Mouse (Mus musculus): ENCODE measurements around the gene Actn4. TPM values are rescaled to one million over a fixed set of nuclear protein-coding genes. Genes with fewer than 3 reads are reported as not detected.
"Not testable (repeated sequence)": the region's sequence is repeated elsewhere in the genome, so short reads cannot be mapped to it uniquely, and the experiment has no call there.

Actn4 gene
- polyA plus RNA-seq, 1 experiment from 2014 or later, result 166 TPM

- H3K9me3 ChIP-seq (replicated peaks), result no peaks in the 10 kb centered on the region
- H3K4me1 ChIP-seq, result peaks cover 28% of the 10 kb centered on the region
- no peak overlapping the region for H3K9ac ChIP-seq
- H3K4me2 ChIP-seq, result no peak overlapping the region
- peak; percentile 21; the same call in 1 of the 2 replicates for ATAC-seq
- H3K27me3 ChIP-seq (replicated peaks), result peaks cover 22% of the 10 kb centered on the region
- 58% methylated on average over 7 of the region's 7 CpGs for WGBS (ENCODE audit: insufficient replicate concordance)
- H3K4me3 ChIP-seq, result no peak overlapping the region
- H3K36me3 ChIP-seq, result peaks cover 76% of the 10 kb centered on the region
- 0 out of 2 replicates have a peak overlapping the region, but pooled peaks have one; percentile 17 for H3K27ac ChIP-seq
Measured at GRCm38 (mm10) chr7:28893643-28894265, 68.4 kb downstream of the Actn4 start.

GRCm38 (mm10) chr7:28892601-28893000 lies 69.5 kb downstream of the Actn4 start:
- H3K4me1 ChIP-seq, result peaks cover 32% of the 10 kb centered on the region
- H3K4me3 ChIP-seq, result no peak overlapping the region
- no peak overlapping the region for H3K9ac ChIP-seq
- no peak overlapping the region for H3K4me2 ChIP-seq
- peaks cover 65% of the 10 kb centered on the region for H3K36me3 ChIP-seq
- H3K27me3 ChIP-seq (replicated peaks), result peaks cover 33% of the 10 kb centered on the region
- H3K27ac ChIP-seq, result no peak overlapping the region
- no peaks in the 10 kb centered on the region for H3K9me3 ChIP-seq (replicated peaks)
- WGBS (ENCODE audit: insufficient replicate concordance), result 92% methylated on average over 17 of the region's 17 CpGs
- no peak for ATAC-seq

- Histone ChIP-seq H3K4me1 (peaks cover 9% of the 10 kb centered on the region), H3K4me2 (peak overlapping the region; percentile 46), H3K36me3 (peaks cover 26% of the 10 kb centered on the region), H3K27ac (no peak overlapping the region), H3K27me3 (replicated peaks) (peaks cover 61% of the 10 kb centered on the region), H3K9ac (0 out of 2 replicates have a peak overlapping the region, but pooled peaks have one; percentile 5), H3K9me3 (replicated peaks) (no peaks in the 10 kb centered on the region), H3K4me3 (peak overlapping the region; percentile 24)
- ATAC-seq, result no peak
- WGBS (ENCODE audit: insufficient replicate concordance), result 8% methylated on average over 27 of the region's 27 CpGs
Measured at GRCm38 (mm10) chr7:28888701-28889161, 73.4 kb downstream of the Actn4 start.

GRCm38 (mm10) chr7:28886486-28886885 lies 75.7 kb downstream of the Actn4 start:
- Histone ChIP-seq H3K4me1 (peaks cover 8% of the 10 kb centered on the region), H3K9me3 (replicated peaks) (no peaks in the 10 kb centered on the region), H3K9ac (no peak overlapping the region), H3K36me3 (peaks cover 5% of the 10 kb centered on the region), H3K4me2 (no peak overlapping the region), H3K27me3 (replicated peaks) (peaks cover 61% of the 10 kb centered on the region), H3K4me3 (no peak overlapping the region), H3K27ac (no peak overlapping the region)
- ATAC-seq, result 0 out of 2 replicates have a peak, but pooled peaks have one; percentile 35
- 21% methylated on average over 14 of the region's 14 CpGs for WGBS (ENCODE audit: insufficient replicate concordance)

GRCm38 (mm10) chr7:28883704-28884103 lies 78.4 kb downstream of the Actn4 start:
- ATAC-seq; H3K9ac ChIP-seq; H3K36me3 ChIP-seq; H3K27ac ChIP-seq; H3K9me3 ChIP-seq (replicated peaks); H3K4me2 ChIP-seq; H3K4me3 ChIP-seq: not testable (repeated sequence)
- 67% methylated on average over 4 of the region's 4 CpGs for WGBS (ENCODE audit: insufficient replicate concordance)
- Histone ChIP-seq H3K4me1 (peaks cover 12% of the 10 kb centered on the region), H3K27me3 (replicated peaks) (peaks cover 39% of the 10 kb centered on the region)

GRCm38 (mm10) chr7:28883039-28883438 lies 79.1 kb downstream of the Actn4 start:
- peaks cover 15% of the 10 kb centered on the region for H3K4me1 ChIP-seq
- no peaks in the 10 kb centered on the region for H3K9me3 ChIP-seq (replicated peaks)
- H3K27me3 ChIP-seq (replicated peaks), result peaks cover 32% of the 10 kb centered on the region
- no peak overlapping the region for H3K4me3 ChIP-seq
- 66% methylated on average over 11 of the region's 11 CpGs for WGBS (ENCODE audit: insufficient replicate concordance)
- no peak overlapping the region for H3K27ac ChIP-seq
- H3K4me2 ChIP-seq, result no peak overlapping the region
- ATAC-seq, result no peak
- H3K36me3 ChIP-seq, result no peaks in the 10 kb centered on the region
- no peak overlapping the region for H3K9ac ChIP-seq

GRCm38 (mm10) chr7:28881199-28881598 lies 80.9 kb downstream of the Actn4 start, which contains the start of gene Capn12:
Gene Capn12, plus strand, starts transcription at chr7:28881422.
- H3K4me1 ChIP-seq, result peaks cover 34% of the 10 kb centered on the region
- ATAC-seq, result no peak
- H3K9me3 ChIP-seq (replicated peaks), result no peaks in the 10 kb centered on the region
- no peak within 1 kb of the TSS for H3K4me3 ChIP-seq
- H3K9ac ChIP-seq, result no peak within 1 kb of the TSS
- no peaks in the 10 kb centered on the region for H3K36me3 ChIP-seq
- peaks cover 14% of the 10 kb centered on the region for H3K27me3 ChIP-seq (replicated peaks)
- H3K27ac ChIP-seq, result 0 out of 2 replicates have a peak within 1 kb of the TSS, but pooled peaks have one; percentile 39
- no peak within 1 kb of the TSS for H3K4me2 ChIP-seq
- 50% methylated on average over 13 of the region's 13 CpGs for WGBS (ENCODE audit: insufficient replicate concordance)

GRCm38 (mm10) chr7:28880554-28880953 lies 81.6 kb downstream of the Actn4 start:
- Histone ChIP-seq H3K4me1 (peaks cover 39% of the 10 kb centered on the region), H3K9me3 (replicated peaks) (no peaks in the 10 kb centered on the region), H3K27me3 (replicated peaks) (peaks cover 7% of the 10 kb centered on the region; the same call in 1 of the 2 replicates), H3K4me2 (no peak overlapping the region), H3K27ac (no peak overlapping the region), H3K9ac (no peak overlapping the region), H3K36me3 (no peaks in the 10 kb centered on the region), H3K4me3 (no peak overlapping the region)
- 81% methylated on average over 10 of the region's 10 CpGs for WGBS (ENCODE audit: insufficient replicate concordance)
- ATAC-seq, result no peak

- Histone ChIP-seq H3K27me3 (replicated peaks) (no peaks in the 10 kb centered on the region; the same call in 1 of the 2 replicates), H3K36me3 (no peaks in the 10 kb centered on the region), H3K4me1 (peaks cover 39% of the 10 kb centered on the region), H3K27ac (no peak overlapping the region), H3K9me3 (replicated peaks) (no peaks in the 10 kb centered on the region), H3K4me3 (no peak overlapping the region), H3K9ac (no peak overlapping the region), H3K4me2 (no peak overlapping the region)
- ATAC-seq, result no peak
- WGBS (ENCODE audit: insufficient replicate concordance), result 66% methylated on average over 7 of the region's 7 CpGs
Measured at GRCm38 (mm10) chr7:28879606-28880005, 82.5 kb downstream of the Actn4 start.

GRCm38 (mm10) chr7:28877856-28878255 lies 84.3 kb downstream of the Actn4 start:
- Histone ChIP-seq H3K27me3 (replicated peaks) (peaks cover 5% of the 10 kb centered on the region; the same call in 1 of the 2 replicates), H3K4me3 (no peak overlapping the region), H3K9ac (peak overlapping the region; percentile 47; the same call in 1 of the 2 replicates), H3K36me3 (no peaks in the 10 kb centered on the region), H3K4me2 (peak overlapping the region; percentile 41), H3K27ac (peak overlapping the region; percentile 91), H3K9me3 (replicated peaks) (no peaks in the 10 kb centered on the region), H3K4me1 (peaks cover 39% of the 10 kb centered on the region)
- no peak for ATAC-seq
- 75% methylated on average over 4 of the region's 4 CpGs for WGBS (ENCODE audit: insufficient replicate concordance)

- peak; percentile 94 for ATAC-seq
- Histone ChIP-seq H3K4me2 (peak overlapping the region; percentile 41), H3K9ac (no peak overlapping the region), H3K27me3 (replicated peaks) (peaks cover 7% of the 10 kb centered on the region; the same call in 1 of the 2 replicates), H3K4me3 (no peak overlapping the region), H3K27ac (peak overlapping the region; percentile 91), H3K36me3 (no peaks in the 10 kb centered on the region), H3K4me1 (peaks cover 39% of the 10 kb centered on the region), H3K9me3 (replicated peaks) (no peaks in the 10 kb centered on the region)
- 31% methylated on average over 7 of the region's 7 CpGs for WGBS (ENCODE audit: insufficient replicate concordance)
Measured at GRCm38 (mm10) chr7:28877155-28877554, 85.0 kb downstream of the Actn4 start.

GRCm38 (mm10) chr7:28876099-28876498 lies 86.0 kb downstream of the Actn4 start:
- Histone ChIP-seq H3K4me3 (no peak overlapping the region), H3K27ac (0 out of 2 replicates have a peak overlapping the region, but pooled peaks have one; percentile 91), H3K9me3 (replicated peaks) (no peaks in the 10 kb centered on the region), H3K36me3 (no peaks in the 10 kb centered on the region), H3K9ac (no peak overlapping the region), H3K27me3 (replicated peaks) (peaks cover 7% of the 10 kb centered on the region; the same call in 1 of the 2 replicates), H3K4me2 (no peak overlapping the region), H3K4me1 (peaks cover 47% of the 10 kb centered on the region)
- ATAC-seq, result no peak
- 78% methylated on average over 4 of the region's 4 CpGs for WGBS (ENCODE audit: insufficient replicate concordance)

All from liver, embryonic 12.5 days (tissue).